Comparison of ENCODE assay signal across 7 mouse cellular contexts in the genomic region with DNA sequence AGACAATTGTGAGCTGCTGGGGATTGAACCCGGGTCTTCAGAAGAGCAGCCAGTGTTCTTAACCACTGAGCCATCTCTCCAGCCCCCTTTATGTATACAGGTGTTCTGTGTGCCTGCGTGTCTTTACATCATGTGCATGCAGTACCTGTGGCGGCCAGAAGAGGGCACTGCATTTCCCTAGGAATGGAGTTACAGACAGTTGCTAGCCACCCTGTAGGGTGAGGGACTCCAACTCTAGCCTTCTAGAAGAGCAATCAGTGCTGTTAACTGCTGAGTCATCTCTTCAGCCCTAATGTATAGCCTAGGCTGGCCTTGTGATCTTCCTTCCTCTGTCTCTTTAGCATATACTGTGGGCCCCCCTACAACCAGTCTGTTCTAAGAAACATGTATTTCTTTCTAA. TPM values are rescaled to one million over a fixed set of nuclear protein-coding genes. Genes with fewer than 3 reads are reported as not detected.
DNase-seq lines count a peak whose midpoint lies in the region; ATAC-seq and TF ChIP-seq lines count a peak whose summit lies in the region.

No protein-coding gene starts in this region.

- H3K9me3 ChIP-seq in hindbrain, postnatal 0 days (ENCODE audit: low read length) = no peaks in the 10 kb centered on the region
- H3K9me3 ChIP-seq in hindbrain, embryonic 14.5 days (ENCODE audit: control insufficient read depth, low read length) = no peaks in the 10 kb centered on the region
- H3K9me3 ChIP-seq in E14TG2a.4 (ENCODE audit: low read length) = no peaks in the 10 kb centered on the region

- no peak for ATAC-seq in hindbrain, postnatal 0 days
- ATAC-seq in hindbrain, embryonic 14.5 days (ENCODE audit: low FRiP score) = no peak

- peak; percentile 64 for TF ChIP-seq CTCF in hindbrain, postnatal 0 days (IDR thresholded peaks at IDR 0.05; ENCODE audit: low read depth)
- peak; percentile 92 for TF ChIP-seq CTCF in E14TG2a.4 (conservative IDR thresholded peaks at IDR 0.05; ENCODE audit: low read length)
- peak; percentile 61; the same call in 1 of the 2 replicates for TF ChIP-seq CTCF in brain, embryonic 14.5 days (IDR thresholded peaks at IDR 0.05; ENCODE audit: borderline replicate concordance, extremely low read depth, insufficient read depth, insufficient read length)

- H3K4me3 ChIP-seq in hindbrain, postnatal 0 days (ENCODE audit: low read length) = no peak overlapping the region
- H3K4me3 ChIP-seq in hindbrain, embryonic 14.5 days (replicated peaks; ENCODE audit: low read length) = no peak overlapping the region
- no peak overlapping the region for H3K4me3 ChIP-seq in E14TG2a.4 (replicated peaks; ENCODE audit: low read length)

- H3K4me1 ChIP-seq in hindbrain, postnatal 0 days (ENCODE audit: insufficient read depth, low read length) = no peaks in the 10 kb centered on the region
- no peaks in the 10 kb centered on the region for H3K4me1 ChIP-seq in hindbrain, embryonic 14.5 days (replicated peaks; ENCODE audit: control insufficient read depth, insufficient read depth, low read length)
- H3K4me1 ChIP-seq in E14TG2a.4 (replicated peaks; ENCODE audit: low read depth, low read length) = peaks cover 24% of the 10 kb centered on the region

- no peak overlapping the region for H3K4me2 ChIP-seq in hindbrain, postnatal 0 days (ENCODE audit: low read depth, low read length)
- H3K4me2 ChIP-seq in hindbrain, embryonic 14.5 days (replicated peaks) = no peak overlapping the region

- H3K9ac ChIP-seq in hindbrain, postnatal 0 days (replicated peaks; ENCODE audit: low read length) = no peak overlapping the region
- no peak overlapping the region for H3K9ac ChIP-seq in hindbrain, embryonic 14.5 days

- no peak for DNase-seq in hindbrain, postnatal 0 days (ENCODE audit: low spot score)
- DNase-seq in hindbrain, embryonic 14.5 days (ENCODE audit: low spot score) = no peak
- no peak for DNase-seq in brain, embryonic 14.5 days (ENCODE audit: low read depth)
- DNase-seq in lung, postnatal 10 days = peak; percentile 42
- peak; percentile 51 to 69 for DNase-seq in thymus, postnatal 10 days (ENCODE audit: low spot score in 2 of 2)
- DNase-seq in ovary, adult 18-20 months (ENCODE audit: low spot score) = no peak

- H3K27me3 ChIP-seq in hindbrain, postnatal 0 days (ENCODE audit: insufficient read depth, low read length) = no peaks in the 10 kb centered on the region
- no peaks in the 10 kb centered on the region for H3K27me3 ChIP-seq in hindbrain, embryonic 14.5 days (ENCODE audit: control insufficient read depth, insufficient read depth, low read length)
- peaks cover 10% of the 10 kb centered on the region for H3K27me3 ChIP-seq in E14TG2a.4 (ENCODE audit: insufficient read depth, low read length)

- whole genome bisulfite sequencing in hindbrain, postnatal 0 days = 56% methylated on average over 3 of the region's 3 CpGs
- 63% methylated on average over 3 of the region's 3 CpGs for WGBS in hindbrain, embryonic 14.5 days

- H3K36me3 ChIP-seq in hindbrain, postnatal 0 days (ENCODE audit: insufficient read depth, low read length) = no peaks in the 10 kb centered on the region
- no peaks in the 10 kb centered on the region for H3K36me3 ChIP-seq in hindbrain, embryonic 14.5 days (replicated peaks; ENCODE audit: control insufficient read depth, insufficient read depth)
- H3K36me3 ChIP-seq in E14TG2a.4 (ENCODE audit: insufficient read depth, low read length) = no peaks in the 10 kb centered on the region

- TF ChIP-seq POLR2A in brain, embryonic 14.5 days (IDR thresholded peaks at IDR 0.05; ENCODE audit: borderline replicate concordance, extremely low read depth, insufficient read depth, insufficient read length, poor library complexity, severe bottlenecking) = no peak

- no peak overlapping the region for H3K27ac ChIP-seq in hindbrain, postnatal 0 days
- H3K27ac ChIP-seq in hindbrain, embryonic 14.5 days = no peak overlapping the region

RNA-seq across cellular contexts. Expression of a gene that starts 36.9 kb away (rescaled TPM):
- 0.11 TPM in 1 of 2 replicates, not detected in the other for total RNA-seq in hindbrain, postnatal 0 days (2014; rRNA removed)
- 0.05 and 0.43 TPM in 2 replicates for polyA plus RNA-seq in hindbrain, postnatal 0 days (2015; fragmentation: Nextera tagmentation; extraction: Ambion mirVana)
- 0.03 and 0.21 TPM in 2 replicates for polyA plus RNA-seq in hindbrain, embryonic 14.5 days (2014; fragmentation: Nextera tagmentation; extraction: Ambion mirVana)
- under 0.01 and 0.10 TPM in 2 replicates for polyA plus RNA-seq in brain, embryonic 14.5 days (2012; rRNA removed)

RNA-seq across cellular contexts. Expression of a gene that starts 40.8 kb away (rescaled TPM):
- 1.7 TPM in 2 replicates for total RNA-seq in hindbrain, postnatal 0 days (2014; rRNA removed)
- polyA plus RNA-seq in hindbrain, postnatal 0 days (2015; fragmentation: Nextera tagmentation; extraction: Ambion mirVana) = 0.82 and 1.0 TPM in 2 replicates
- polyA plus RNA-seq in hindbrain, embryonic 14.5 days (2014; fragmentation: Nextera tagmentation; extraction: Ambion mirVana) = 0.43 and 0.68 TPM in 2 replicates
- polyA plus RNA-seq in brain, embryonic 14.5 days (2012; rRNA removed) = 0.64 and 1.9 TPM in 2 replicates

Comparison
In these comparisons a context has a peak if more than half of its experiments do, and no peak if none do; other contexts are left out.
1. DNase-seq: peak in lung, postnatal 10 days (single experiment) and thymus, postnatal 10 days (2 of 2); none in hindbrain, postnatal 0 days (single experiment), hindbrain, embryonic 14.5 days (single experiment), brain, embryonic 14.5 days (single experiment) and ovary, adult 18-20 months (single experiment).
2. Peak in every context shown above with its lines, with median percentiles within 50 percentile points of each other: CTCF ChIP-seq.